Mouse (Mus musculus): Measurements from ENCODE around the gene Ethe1.
A peak's percentile ranks its signal among the peaks of the same experiment; 100 is the strongest.

Gene Ethe1

GRCm38 (mm10) chr7:24587330-24588105 lies at the start of gene Ethe1, which contains the start of gene Zfp575:
Ethe1 (plus strand) TSS chr7:24587543.
Zfp575 (minus strand) TSS chr7:24587641.
- peak; percentile 72 for DNase-seq (ENCODE audit: low read depth, low spot score)

- no peak for DNase-seq (ENCODE audit: low read depth, low spot score)
Observed at GRCm38 (mm10) chr7:24537591-24537990, 49.8 kb upstream of the Ethe1 start.

GRCm38 (mm10) chr7:24538154-24538553 lies 49.2 kb upstream of the Ethe1 start:
- no peak for DNase-seq (ENCODE audit: low read depth, low spot score)

DNA sequence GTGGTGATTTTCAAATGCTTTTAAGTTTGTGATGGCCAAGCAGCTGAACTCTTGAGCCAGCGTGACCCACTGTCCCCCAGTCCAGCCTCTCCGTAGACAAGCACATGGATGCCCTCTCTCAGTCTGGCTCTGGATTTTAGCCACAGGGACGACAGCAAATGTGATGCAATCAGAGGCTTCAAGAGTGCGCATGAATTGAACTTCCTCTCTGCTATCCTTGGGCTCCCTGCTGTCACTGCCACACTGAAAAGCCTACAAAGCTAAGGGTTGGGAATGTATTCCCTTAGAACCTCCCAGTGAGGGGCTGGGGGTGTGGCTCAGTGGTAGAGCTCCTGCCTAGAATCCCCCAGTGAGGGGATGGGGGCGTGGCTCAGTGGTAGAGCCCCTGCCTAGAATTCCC lies 48.6 kb upstream of the Ethe1 start:
- no peak for DNase-seq (ENCODE audit: low read depth, low spot score)

GRCm38 (mm10) chr7:24539686-24540085 lies 47.7 kb upstream of the Ethe1 start:
- DNase-seq (ENCODE audit: low read depth, low spot score) = no peak

- DNase-seq (ENCODE audit: low read depth, low spot score) = no peak
Observed at GRCm38 (mm10) chr7:24544506-24544905, 42.8 kb upstream of the Ethe1 start.

GRCm38 (mm10) chr7:24546068-24546614 lies 41.2 kb upstream of the Ethe1 start, which contains the start of the genes Pinlyp and Xrcc1:
Pinlyp (minus strand) TSS chr7:24546118.
Xrcc1 (plus strand) TSS chr7:24546289.
- DNase-seq (ENCODE audit: low read depth, low spot score) = no peak

DNA sequence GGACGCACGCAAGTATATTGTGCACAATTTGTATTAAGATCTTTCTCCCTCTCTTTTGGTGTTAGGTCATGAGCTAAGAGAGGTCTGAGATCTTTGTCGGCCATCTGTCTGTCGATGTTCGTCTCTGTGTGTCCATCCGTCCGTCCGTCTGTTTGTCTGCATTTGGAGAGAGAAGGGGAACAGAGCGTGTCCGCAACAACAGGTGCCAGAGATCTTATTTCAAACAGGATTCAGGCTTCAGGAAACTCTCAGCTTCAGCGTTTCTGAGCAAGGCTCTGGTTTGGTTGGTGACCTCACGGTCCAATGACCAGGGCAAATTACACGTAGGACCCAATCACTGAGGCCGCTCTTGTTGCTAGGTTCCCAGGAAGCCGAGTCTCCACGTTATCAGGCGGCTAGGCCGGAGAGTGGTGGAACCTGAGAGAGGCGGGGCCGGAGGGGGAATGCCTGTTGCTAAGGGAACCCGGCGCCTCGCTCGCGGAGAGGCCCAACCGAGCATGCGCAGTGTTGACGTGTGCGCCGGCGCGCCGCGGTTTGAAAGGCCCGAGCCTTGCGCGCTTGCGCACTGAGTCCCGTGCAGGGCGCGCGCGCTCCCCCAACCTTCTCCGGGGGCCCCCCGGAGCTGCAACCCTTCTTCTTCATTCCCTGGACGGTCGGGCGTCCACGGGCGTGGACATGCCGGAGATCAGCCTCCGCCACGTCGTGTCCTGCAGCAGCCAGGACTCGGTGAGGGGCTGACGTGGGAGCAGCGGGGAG lies 40.5 kb upstream of the Ethe1 start:
- peak; percentile 99 for DNase-seq (ENCODE audit: low read depth, low spot score)

DNA sequence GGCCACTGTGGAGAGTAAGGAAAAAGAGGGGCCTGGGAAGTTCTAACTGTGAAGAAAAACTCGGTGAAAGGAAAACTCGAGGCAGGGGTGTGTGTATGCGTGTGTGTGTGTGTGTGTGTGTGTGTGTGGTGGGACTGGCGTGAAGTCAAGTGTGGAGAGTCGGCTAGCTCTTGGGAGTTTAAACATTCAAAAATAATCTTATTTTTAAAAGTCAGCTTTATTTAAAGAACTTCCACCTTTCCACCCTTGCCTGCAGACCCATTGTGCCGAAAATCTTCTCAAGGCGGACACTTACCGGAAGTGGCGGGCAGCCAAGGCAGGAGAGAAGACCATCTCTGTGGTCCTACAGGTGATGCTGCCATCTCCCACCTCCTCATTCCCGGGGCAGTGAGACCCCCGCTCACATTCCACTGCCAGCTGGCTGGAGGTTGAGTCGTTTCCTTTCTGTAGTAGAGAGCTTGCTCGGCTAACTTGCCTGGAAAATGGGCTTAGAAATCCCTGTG lies 39.8 kb upstream of the Ethe1 start:
- DNase-seq (ENCODE audit: low read depth, low spot score) = no peak

GRCm38 (mm10) chr7:24551985-24552759 lies 35.2 kb upstream of the Ethe1 start:
- DNase-seq (ENCODE audit: low read depth, low spot score) = no peak

- DNase-seq (ENCODE audit: low read depth, low spot score) = no peak
Observed at GRCm38 (mm10) chr7:24555786-24556185, 31.6 kb upstream of the Ethe1 start.

- no peak for DNase-seq (ENCODE audit: low read depth, low spot score)
Observed at GRCm38 (mm10) chr7:24561450-24561849, 25.9 kb upstream of the Ethe1 start.

DNA sequence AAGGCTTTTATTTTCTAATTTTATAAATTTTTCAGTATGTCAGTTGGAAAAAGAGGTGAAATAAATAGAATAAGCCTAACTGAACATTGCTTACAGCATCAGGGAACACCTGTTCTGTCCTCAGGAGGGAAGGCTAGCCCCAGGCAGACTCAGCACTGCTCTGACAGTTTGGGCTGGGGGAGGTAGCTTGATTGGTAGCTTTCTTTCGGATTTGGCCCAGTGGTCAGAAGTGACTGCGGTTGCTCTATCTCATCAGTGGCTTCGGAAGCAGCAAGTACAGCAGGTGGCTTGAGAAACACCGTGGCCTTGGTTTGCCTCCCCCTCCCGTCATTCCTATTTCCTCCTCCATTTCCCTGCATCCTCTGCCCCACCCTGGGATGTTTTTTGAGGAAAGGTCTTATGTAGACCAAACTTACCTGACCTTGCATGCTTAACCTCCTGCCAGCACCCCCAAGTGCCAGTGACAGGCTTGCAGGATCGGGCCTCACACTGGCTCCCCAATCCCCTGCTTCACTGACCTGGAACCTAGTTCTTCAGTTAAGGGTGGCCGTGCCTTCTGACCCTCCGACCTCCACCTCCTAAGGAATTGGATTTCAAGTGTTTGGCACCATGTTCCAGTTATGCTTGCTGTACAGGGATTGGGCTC lies 24.0 kb upstream of the Ethe1 start:
- no peak for DNase-seq (ENCODE audit: low read depth, low spot score)

GRCm38 (mm10) chr7:24563837-24564206 lies 23.5 kb upstream of the Ethe1 start:
- DNase-seq (ENCODE audit: low read depth, low spot score) = no peak

DNA sequence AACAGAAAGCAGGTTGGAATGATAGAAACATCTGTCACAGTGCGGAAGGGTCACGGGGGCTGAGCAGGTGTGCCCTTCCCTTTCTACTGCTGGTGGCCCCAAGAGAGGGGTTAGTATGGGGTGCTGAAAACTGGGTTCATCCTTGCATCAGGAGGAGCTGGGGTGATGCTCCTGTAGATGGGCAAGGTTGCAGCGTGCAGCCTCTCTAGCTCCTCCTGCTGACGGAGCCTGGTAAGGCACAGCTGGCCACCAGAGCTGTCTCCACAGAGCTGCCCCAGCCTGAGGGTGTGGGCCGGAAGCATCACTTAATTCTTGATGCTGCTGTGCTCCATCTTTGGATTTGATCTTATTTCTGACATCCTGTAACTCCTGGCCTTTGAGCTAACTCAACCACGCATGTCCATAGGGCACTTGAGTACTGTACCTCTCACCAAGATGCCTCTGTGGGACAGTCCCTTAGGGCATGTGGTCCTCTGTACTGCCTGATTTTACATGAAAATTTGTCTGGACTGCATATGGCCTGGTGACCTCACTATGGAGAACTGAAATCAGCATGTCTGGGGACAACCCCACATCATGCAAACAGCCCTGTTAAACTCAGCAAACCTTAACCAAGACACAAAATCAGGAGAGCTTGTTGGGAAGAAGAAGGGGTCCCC lies 22.6 kb upstream of the Ethe1 start:
- DNase-seq (ENCODE audit: low read depth, low spot score) = no peak

GRCm38 (mm10) chr7:24565627-24566026 lies 21.7 kb upstream of the Ethe1 start:
- DNase-seq (ENCODE audit: low read depth, low spot score) = no peak

- no peak for DNase-seq (ENCODE audit: low read depth, low spot score)
Observed at GRCm38 (mm10) chr7:24566206-24566605, 21.1 kb upstream of the Ethe1 start.

DNA sequence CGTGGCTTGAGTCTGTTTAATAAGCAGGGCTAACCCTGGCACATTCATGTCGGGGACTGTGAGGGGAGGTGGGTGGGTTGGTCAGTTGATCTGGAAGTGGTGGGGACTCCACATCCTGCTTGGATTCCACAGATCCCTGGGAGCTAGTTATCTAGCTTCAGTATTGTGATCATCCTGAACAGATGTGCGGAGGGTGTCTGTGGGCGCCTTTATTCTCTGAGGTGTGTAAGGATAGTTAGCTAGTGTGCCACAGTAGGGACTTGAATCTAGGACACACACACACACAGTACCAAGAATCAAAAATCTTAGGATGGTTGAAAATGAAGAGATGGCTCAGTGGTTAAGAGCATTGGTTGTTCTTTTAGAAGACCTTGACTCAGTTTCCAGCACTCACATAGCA lies 18.8 kb upstream of the Ethe1 start:
- no peak for DNase-seq (ENCODE audit: low read depth, low spot score)

GRCm38 (mm10) chr7:24571071-24571470 lies 16.3 kb upstream of the Ethe1 start:
- no peak for DNase-seq (ENCODE audit: low read depth, low spot score)

GRCm38 (mm10) chr7:24572455-24572854 lies 14.9 kb upstream of the Ethe1 start:
- no peak for DNase-seq (ENCODE audit: low read depth, low spot score)
